Mouse (Mus musculus): ENCODE results near the gene Olfr6.
"Not testable (repeated sequence)": the region's sequence is repeated elsewhere in the genome, so short reads cannot be mapped to it uniquely, and the experiment has no call there.

Olfr6 gene

DNA sequence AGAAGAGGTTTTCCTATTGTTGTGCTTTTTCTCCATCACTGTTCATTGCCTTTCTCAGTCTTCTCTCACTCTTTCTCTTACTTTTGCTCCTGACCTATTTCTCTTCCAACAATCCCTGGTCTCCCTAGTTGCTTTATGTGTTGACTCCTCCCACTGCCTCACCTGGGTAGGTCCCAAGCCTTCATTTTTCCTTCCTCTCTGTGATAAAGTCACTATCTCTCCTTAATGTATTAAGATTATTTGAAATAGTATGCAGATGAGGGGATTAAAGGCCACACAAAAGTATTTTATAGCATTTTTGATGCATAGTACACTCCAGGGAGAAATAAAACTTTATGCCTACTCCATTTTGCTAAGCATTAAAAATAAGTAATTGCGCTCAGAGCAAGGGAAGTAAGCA is at the start of gene Olfr6:
TSS of gene Olfr6 (minus strand) at position 101 of the 400 bp plus-strand sequence.
- DNase-seq (ENCODE audit: low read depth), result no peak

DNA sequence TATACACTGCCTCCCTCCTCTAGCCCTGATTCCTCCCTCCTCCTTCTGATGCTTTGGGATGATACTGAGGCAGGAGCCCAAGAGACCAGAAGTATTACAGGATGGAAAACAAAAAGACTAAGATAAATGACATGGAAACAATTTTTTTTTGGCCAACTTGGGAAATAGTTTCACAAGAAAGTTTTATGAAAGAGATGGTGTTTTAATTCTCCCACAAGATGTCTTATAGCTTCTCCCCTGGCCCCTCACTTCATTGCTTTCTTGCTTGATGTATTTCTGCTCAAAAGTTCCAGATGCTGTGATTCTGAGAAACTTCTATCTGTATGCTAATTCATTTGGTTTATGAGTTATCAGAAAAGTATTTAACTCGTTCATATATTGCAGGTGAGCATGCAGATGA is 42.2 kb upstream of the Olfr6 start, which contains the start of gene Olfr2:
TSS of gene Olfr2 (minus strand) at position 101 of the 400 bp plus-strand sequence.
- DNase-seq (ENCODE audit: low read depth), result no peak

DNA sequence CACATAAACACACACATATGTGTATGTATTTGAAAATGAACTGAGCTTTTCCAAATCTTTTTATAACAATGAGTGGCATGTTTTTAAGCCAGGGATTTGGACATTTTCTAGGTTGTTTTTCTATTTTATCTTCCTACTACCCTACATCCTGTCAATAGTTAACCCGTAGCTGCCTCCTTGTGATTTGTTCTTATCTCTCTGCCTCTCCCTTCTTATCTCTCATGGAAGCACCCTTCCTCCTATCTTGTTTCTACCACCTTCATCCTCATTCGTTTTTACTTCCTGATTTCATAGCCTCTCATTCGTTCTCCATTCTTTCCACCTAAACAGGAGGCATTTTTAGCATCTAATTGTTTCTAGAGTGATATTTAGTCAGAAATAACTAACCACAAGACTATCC is 40.4 kb upstream of the Olfr6 start:
- no peak for DNase-seq (ENCODE audit: low read depth)

DNA sequence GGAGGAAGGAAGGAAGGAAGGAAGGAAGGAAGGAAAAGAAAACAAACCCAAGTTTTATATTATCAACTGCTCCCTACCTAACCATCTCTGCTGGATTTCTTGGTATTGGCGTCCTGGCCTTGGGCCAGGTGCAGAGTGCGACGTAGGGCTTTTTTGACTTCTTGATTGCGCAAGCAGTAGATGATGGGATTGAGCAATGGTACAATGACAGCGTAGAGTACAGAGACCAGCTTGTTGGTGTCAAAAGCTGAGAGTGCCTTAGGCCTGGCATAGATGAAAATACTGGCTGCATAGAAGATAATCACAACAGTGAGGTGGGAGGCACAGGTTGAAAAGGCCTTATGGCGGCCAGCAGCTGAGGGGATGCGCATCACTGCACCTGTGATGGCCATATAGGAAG is 37.1 kb upstream of the Olfr6 start:
- no peak for DNase-seq (ENCODE audit: low read depth)

DNA sequence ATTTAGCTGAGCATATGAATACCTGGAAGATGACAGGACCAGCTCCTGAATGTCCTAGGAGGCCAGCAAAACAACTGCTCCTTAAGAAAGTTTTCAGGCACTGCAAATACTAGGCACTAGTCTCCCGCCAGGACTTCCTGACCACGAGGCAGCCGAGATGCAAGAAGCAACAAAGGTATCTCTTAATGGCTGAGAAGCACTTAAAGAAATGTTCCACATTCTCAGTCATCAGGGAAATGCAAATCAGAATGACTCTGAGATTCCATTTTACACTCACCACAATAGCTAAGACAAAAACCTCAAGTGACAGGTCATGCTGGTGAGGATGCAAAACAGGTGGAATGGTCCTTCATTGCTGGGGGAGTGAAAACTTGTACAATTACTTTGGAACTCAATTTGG is 21.5 kb upstream of the Olfr6 start:
- DNase-seq (ENCODE audit: low read depth), result no peak

DNA sequence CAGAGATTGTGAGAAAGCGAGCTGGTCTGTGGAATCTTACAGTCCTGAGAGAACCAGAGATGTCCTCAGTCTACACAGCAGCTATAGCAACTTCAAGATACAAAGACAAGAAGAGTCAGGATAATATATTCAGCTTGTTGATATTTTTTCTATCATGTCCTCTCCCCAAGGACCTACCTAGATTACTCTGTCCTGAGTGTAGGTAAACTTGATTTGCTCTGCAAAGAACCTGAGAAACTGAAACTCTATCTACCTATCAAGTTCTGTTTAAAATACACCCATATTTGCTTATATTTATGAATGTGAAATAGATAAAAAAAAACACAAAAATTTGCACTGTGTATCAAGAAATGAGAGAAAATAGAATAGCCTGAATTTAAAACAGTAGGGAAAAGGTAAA is 11.6 kb upstream of the Olfr6 start, which contains the start of gene Olfr711:
TSS of gene Olfr711 (minus strand) at position 101 of the 400 bp plus-strand sequence.
- DNase-seq (ENCODE audit: low read depth), result no peak

DNA sequence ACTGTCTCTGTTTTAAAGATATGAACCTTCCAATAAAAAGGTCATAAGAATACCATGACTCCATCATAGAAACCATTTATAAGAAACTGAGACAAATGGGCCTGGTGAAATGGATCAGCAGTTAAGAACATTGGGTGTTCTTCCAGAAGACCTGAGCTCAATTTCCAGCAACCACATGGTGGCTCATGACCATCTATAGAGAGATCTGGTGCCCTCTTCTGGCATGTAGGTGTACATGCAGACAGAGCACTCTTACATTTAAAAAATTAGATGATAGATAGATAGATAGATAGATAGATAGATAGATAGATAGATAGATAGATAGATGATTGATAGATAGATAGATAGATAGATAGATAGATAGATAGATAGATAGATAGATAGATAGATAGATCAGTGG is 3.8 kb upstream of the Olfr6 start:
- not testable (repeated sequence) for DNase-seq (ENCODE audit: low read depth)

DNA sequence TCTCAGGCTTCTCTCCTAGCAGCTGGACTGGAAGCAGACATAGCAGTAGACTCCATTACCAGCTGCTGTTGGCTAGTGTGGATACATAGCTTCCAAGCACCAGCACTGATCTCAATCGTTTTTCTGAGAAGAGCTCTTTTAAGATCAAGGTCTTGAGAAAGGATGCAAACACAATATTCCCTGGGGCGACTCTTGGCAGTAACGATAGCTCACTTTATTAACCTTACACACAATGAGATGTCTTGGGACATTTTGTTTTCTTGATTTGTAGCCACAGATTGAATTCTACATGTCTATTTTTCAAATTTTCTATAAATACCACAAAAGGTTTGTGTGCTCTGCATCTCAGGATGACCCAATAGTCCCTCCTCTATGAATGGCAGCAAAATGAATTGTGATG is 15.5 kb downstream of the Olfr6 start, which contains the start of gene Olfr710:
TSS of gene Olfr710 (minus strand) at position 101 of the 400 bp plus-strand sequence.
- no peak for DNase-seq (ENCODE audit: low read depth)

DNA sequence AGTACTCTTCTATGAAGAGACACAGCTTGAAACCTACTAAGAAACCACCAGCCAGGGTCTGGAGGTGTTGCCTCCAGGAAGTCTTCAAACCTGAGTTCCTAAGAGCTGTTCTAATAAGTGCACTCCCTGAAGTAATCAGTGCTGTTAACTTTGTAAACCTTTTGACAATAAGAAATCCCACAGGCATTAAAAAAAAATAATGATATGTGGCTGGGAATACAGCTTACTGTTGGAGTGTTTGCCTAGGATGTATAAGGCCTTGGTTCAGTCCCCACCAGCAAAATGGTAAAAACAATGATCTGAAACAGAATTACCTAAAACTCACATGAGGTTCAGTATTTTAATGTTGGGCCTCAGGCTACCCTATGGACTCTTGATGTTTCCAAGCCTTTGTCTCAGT is 31.6 kb downstream of the Olfr6 start, which contains the start of gene Olfr709-ps1:
TSS of gene Olfr709-ps1 (minus strand) at position 101 of the 400 bp plus-strand sequence.
- no peak for DNase-seq (ENCODE audit: low read depth)

DNA sequence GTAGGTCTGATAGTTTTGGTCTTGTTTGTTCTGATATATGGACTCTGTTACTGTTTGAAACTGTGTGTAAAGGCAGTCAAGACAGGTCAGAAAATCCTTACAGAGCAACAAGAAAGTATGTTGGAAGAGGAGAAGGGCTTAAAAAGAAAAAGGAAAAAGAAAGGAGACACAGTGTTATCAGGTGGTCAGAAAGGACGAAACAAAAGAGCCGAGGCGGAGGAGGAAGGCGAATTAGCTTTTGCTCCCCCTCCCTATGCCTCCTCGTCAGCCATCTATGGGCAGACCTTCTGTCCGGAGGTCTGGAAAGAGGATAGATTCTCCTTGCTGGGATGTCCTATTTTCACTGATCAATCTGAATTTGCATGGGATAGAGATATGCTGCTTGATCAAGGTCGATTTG is 42.8 kb downstream of the Olfr6 start:
- DNase-seq (ENCODE audit: low read depth), result not testable (repeated sequence)

DNA sequence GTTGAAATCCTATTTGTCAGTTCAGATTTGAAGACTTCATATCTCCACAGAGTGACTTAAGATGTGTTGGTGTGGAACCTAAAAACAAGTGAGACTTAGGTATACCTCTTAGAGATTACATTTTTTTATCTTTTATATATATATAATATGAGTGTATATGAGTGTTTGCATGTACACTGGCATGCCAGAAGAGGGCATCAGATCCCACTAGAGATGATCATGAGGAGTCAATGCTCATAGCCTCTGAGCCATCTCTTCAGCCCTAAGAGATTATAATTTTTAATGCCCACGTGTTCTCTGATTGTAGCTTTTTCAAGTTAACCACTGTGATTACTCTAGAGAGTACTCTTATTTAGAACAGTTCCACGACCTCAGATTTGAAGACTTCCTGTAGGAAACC is 56.1 kb downstream of the Olfr6 start, which contains the start of gene Olfr1532-ps1:
TSS of gene Olfr1532-ps1 (plus strand) at position 326 of the 400 bp plus-strand sequence.
- no peak for DNase-seq (ENCODE audit: low read depth)
